In genomic region chr16:84769619-84770464, GRCm38 (mm10) we compare ENCODE assay signal across 16 mouse cellular contexts.
"Had no signal": no experiment of that assay in that cellular context is flagged by ENCODE, and none has a peak within 500 bp of the region (broad histone marks: within the 10 kb centered on the region; RNA-seq: fewer than 3 reads in every experiment).

No protein-coding gene starts in this region.

- H3K4me2 ChIP-seq: kidney, embryonic 15.5 days; limb, embryonic 13.5 days; liver, embryonic 15.5 days; midbrain, embryonic 15.5 days; neural tube, embryonic 13.5 days; stomach, embryonic 15.5 days had no signal

- H3K9me3 ChIP-seq: kidney, embryonic 15.5 days; limb, embryonic 13.5 days; liver, embryonic 15.5 days; midbrain, embryonic 10.5 days; midbrain, embryonic 15.5 days; neural tube, embryonic 13.5 days; stomach, embryonic 15.5 days had no signal

- H3K27me3 ChIP-seq: midbrain, embryonic 15.5 days; neural tube, embryonic 13.5 days had no signal

- H3K9ac ChIP-seq: kidney, embryonic 15.5 days; limb, embryonic 13.5 days; liver, embryonic 15.5 days; midbrain, embryonic 15.5 days; neural tube, embryonic 13.5 days; stomach, embryonic 15.5 days had no signal

- H3K27ac ChIP-seq: kidney, embryonic 15.5 days; limb, embryonic 13.5 days; liver, embryonic 15.5 days; midbrain, embryonic 10.5 days; midbrain, embryonic 15.5 days; neural tube, embryonic 13.5 days; stomach, embryonic 15.5 days had no signal

- ATAC-seq: lung, postnatal 0 days; midbrain, embryonic 15.5 days had no signal

- H3K4me1 ChIP-seq: liver, embryonic 15.5 days; stomach, embryonic 15.5 days had no signal

- H3K36me3 ChIP-seq: kidney, embryonic 15.5 days; limb, embryonic 13.5 days; liver, embryonic 15.5 days; midbrain, embryonic 10.5 days; midbrain, embryonic 15.5 days; neural tube, embryonic 13.5 days; stomach, embryonic 15.5 days had no signal

- DNase-seq: kidney, adult 2 months; kidney, postnatal 14 days; layer of hippocampus, postnatal 36 days; left cerebral cortex, postnatal 4 days; lung, adult 2 months; lung, postnatal 4 days; right cerebral cortex, postnatal 14 days; thymus, postnatal 4 days had no signal

- H3K4me3 ChIP-seq: kidney, embryonic 15.5 days; limb, embryonic 13.5 days; liver, embryonic 15.5 days; midbrain, embryonic 10.5 days; midbrain, embryonic 15.5 days; neural tube, embryonic 13.5 days; stomach, embryonic 15.5 days had no signal
